Mouse (Mus musculus) small intestine, adult 2 months (tissue): ENCODE data around the gene Foxp1.

ENCODE experiments used
- CTCF ChIP-seq: fragments of 200-500 bp; IDR thresholded peaks from 2 replicates; pipeline ENCODE4 v1.5.1; 2012; ENCODE audit warnings: low read depth, mild to moderate bottlenecking, control low read depth, inconsistent platforms, low read length, moderate library complexity, mixed read lengths; ENCODE audit not compliant: insufficient replicate concordance, insufficient read length; ENCODE audit errors: extremely low read depth
- POLR2A ChIP-seq: fragments of 200-500 bp; IDR thresholded peaks from 2 replicates; pipeline ENCODE4 v1.6.1; 2012; ENCODE audit warnings: low read depth, mild to moderate bottlenecking, control low read depth, inconsistent platforms, low read length, moderate library complexity

DNA sequence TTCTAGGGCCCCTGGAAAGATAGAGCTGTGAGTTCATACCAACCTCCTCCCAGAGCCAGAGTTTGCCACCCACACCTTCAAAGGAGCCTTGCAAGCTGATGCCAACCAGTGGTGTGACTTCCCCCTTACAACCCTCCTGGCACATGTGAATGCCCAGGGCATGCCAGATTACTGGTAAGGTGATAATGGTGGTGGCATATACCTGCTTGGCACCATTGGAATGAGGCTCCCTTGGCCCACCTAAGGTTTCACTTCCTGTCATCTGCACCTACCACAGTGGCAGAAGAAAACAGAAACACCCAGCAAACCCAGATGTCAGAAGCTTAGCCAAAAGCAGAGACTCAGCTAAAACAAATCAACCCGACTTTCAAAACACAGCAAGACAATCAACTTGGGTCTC lies 18.8 kb downstream of the Foxp1 start:
- TF ChIP-seq CTCF (no peak), POLR2A (no peak)
